Mouse (Mus musculus) intestine, embryonic 15.5 days (tissue): ENCODE measurements around the gene Cep135. TPM values are rescaled to one million over a fixed set of nuclear protein-coding genes. Genes with fewer than 3 reads are reported as not detected.

Experiments used
- ATAC-seq: fragments of 200-750 bp; cut with Nextera tagmentation; 2 replicates; pipeline ENCODE4 v1.8.0; 2017; ENCODE audit warnings: moderate TSS enrichment, moderate library complexity
- H3K27ac ChIP-seq: fragments of 300-500 bp; sonication (generic); 2 replicates; pipeline ENCODE4 v1.5.1; 2015; ENCODE audit warnings: mild to moderate bottlenecking, inconsistent platforms
- H3K27me3 ChIP-seq: fragments of 300-500 bp; sonication (generic); replicated peaks from 2 replicates; pipeline ENCODE4 v1.6.1; 2015; ENCODE audit warnings: inconsistent platforms
- H3K36me3 ChIP-seq: fragments of 300-500 bp; sonication (generic); 2 replicates; pipeline ENCODE4 v1.6.1; 2015; ENCODE audit warnings: inconsistent platforms
- H3K4me1 ChIP-seq: fragments of 300-500 bp; sonication (generic); replicated peaks from 2 replicates; pipeline ENCODE4 v1.6.1; 2015; ENCODE audit warnings: inconsistent platforms
- H3K4me2 ChIP-seq: fragments of 300-500 bp; sonication (generic); replicated peaks from 2 replicates; pipeline ENCODE4 v1.6.1; 2015; ENCODE audit warnings: mild to moderate bottlenecking, inconsistent platforms
- H3K4me3 ChIP-seq: fragments of 300-500 bp; sonication (generic); replicated peaks from 2 replicates; pipeline ENCODE4 v1.5.1; 2015; ENCODE audit warnings: inconsistent platforms
- H3K9ac ChIP-seq: fragments of 300-500 bp; sonication (generic); 2 replicates; pipeline ENCODE4 v1.6.1; 2015; ENCODE audit warnings: inconsistent platforms
- H3K9me3 ChIP-seq: fragments of 300-500 bp; sonication (generic); 2 replicates; pipeline ENCODE4 v1.6.1; 2016; ENCODE audit warnings: inconsistent platforms
- whole genome bisulfite sequencing: fragments of 180-500 bp; shearing (Covaris S2); methylation state at CpG from one replicate; pipeline ENCODE4 v1.1.7; 2015; 5-methylcytosine and 5-hydroxymethylcytosine counted together
- polyA plus RNA-seq: library from polyadenylated mRNA; unstranded; fragments of >200 nt; fragmentation: Nextera tagmentation; extraction: Ambion mirVana; gene quantifications from 2 replicates; pipeline ENCODE4 v1.2.1, GENCODE M21; 2015

The Cep135 gene
- polyA plus RNA-seq, 1 experiment from 2014 or later: 6.6 TPM

DNA sequence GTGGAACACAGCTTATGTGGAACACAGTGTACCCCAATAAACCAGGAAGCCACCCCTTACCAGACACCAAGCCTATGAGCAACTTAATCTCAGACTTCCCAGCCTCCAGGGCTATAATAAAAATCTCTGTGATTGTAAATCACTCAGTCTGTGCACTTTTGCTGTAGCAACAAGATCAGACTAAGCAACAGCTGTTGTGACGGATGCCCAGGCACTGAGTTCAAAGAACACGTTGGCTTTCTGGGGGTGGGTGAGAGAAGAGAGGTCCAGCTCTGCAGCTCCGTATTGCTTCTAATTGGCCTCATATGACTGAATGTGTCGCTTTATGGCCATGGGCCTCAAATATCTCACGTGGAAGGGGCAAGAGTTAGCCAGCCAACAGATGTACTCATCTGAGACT, 80.0 kb downstream of the Cep135 start:
- peak; percentile 82 for ATAC-seq
- Histone ChIP-seq H3K4me2 (no peak overlapping the region), H3K4me3 (no peak overlapping the region), H3K27ac (no peak overlapping the region), H3K9me3 (no peaks in the 10 kb centered on the region), H3K36me3 (no peaks in the 10 kb centered on the region), H3K9ac (no peak overlapping the region), H3K4me1 (no peaks in the 10 kb centered on the region), H3K27me3 (no peaks in the 10 kb centered on the region)
- 67% methylated on average over 5 of the region's 5 CpGs for WGBS

DNA sequence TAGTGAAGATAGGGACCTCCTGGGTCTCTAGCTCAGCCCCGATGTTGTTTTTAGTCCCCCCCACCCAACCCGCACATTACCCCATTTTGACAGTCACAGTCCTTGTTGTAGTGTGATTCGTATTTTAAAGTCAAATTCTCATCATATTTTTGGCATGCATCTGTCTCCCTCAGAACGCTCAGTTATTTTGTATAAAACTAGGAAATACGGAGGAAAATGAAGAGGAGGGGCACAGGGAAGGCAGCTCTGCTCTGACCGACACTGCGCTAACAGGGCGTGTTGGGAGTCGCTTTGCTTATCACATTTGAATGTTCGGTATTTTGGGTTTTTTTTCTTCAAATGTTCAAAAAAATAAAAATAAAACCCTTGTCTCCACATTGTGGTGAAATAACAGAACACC, 81.7 kb downstream of the Cep135 start:
- WGBS: 91% methylated on average over 10 of the region's 10 CpGs

DNA sequence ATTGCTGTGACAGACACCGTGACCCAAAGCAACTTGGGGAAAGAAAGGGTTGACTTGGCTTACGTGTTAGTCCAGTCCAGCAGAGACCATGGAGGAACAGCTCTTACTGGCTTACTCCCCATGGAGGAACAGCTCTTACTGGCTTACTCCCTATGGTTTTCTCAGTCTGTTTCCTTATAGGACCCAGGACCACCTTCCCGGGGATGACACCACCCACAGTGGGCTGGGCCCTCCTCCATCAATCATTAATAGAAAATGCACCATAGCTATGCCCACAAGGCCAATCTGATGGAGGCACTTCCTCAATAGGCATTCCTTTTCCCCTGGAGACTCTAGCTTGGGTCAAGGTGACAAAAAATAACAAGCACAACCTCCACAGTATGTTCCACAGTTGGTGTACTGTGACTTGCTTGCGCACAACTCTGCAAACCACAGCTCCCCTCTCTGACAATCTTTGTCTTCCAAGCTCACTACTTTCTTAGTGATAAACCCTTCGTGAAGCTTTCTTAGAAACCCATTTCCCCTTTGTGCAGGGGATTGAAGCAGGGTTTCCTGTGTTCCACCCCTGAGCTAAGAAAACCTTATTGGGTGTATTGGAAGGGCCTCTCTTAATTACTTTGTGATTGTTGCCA, 85.6 kb downstream of the Cep135 start:
- Histone ChIP-seq H3K4me1 (no peaks in the 10 kb centered on the region), H3K36me3 (no peaks in the 10 kb centered on the region), H3K27ac (no peak overlapping the region), H3K9me3 (no peaks in the 10 kb centered on the region), H3K9ac (no peak overlapping the region), H3K4me2 (no peak overlapping the region), H3K4me3 (no peak overlapping the region), H3K27me3 (no peaks in the 10 kb centered on the region)
- ATAC-seq: 0 out of 2 replicates have a peak, but pooled peaks have one; percentile 20
- WGBS: 88% methylated on average over 5 of the region's 5 CpGs

More for the DNA sequence above, 81.7 kb downstream of the Cep135 start:
- no peak overlapping the region for H3K27ac ChIP-seq
- no peaks in the 10 kb centered on the region for H3K36me3 ChIP-seq
- H3K27me3 ChIP-seq: no peaks in the 10 kb centered on the region
- H3K4me1 ChIP-seq: no peaks in the 10 kb centered on the region
- no peak for ATAC-seq
- H3K4me3 ChIP-seq: no peak overlapping the region
- no peak overlapping the region for H3K9ac ChIP-seq
- no peaks in the 10 kb centered on the region for H3K9me3 ChIP-seq
- no peak overlapping the region for H3K4me2 ChIP-seq

DNA sequence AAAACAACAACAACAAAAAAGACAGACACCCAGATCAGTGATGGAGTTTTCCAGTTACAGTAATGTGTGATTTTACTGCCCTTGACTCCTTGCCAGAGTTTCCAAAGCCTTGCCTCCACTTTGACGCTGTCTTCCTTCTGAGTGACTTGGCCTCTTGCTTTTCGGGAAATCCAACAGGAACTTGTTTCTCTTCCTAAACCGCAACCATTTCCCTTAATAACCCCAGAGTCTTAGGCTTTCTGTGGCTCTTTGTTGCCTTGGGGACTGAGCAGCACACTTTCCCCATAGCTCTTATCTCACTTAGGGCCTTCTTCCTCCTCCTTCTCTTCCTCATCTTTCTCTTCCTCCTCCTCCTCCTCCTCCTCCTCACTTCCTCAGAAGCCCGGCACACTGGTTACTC, 86.9 kb downstream of the Cep135 start:
- H3K9ac ChIP-seq: no peak overlapping the region
- 71% methylated on average over 4 of the region's 4 CpGs for WGBS
- H3K4me3 ChIP-seq: no peak overlapping the region
- no peaks in the 10 kb centered on the region for H3K27me3 ChIP-seq
- H3K4me2 ChIP-seq: no peak overlapping the region
- H3K27ac ChIP-seq: no peak overlapping the region
- no peaks in the 10 kb centered on the region for H3K36me3 ChIP-seq
- H3K9me3 ChIP-seq: no peaks in the 10 kb centered on the region
- H3K4me1 ChIP-seq: no peaks in the 10 kb centered on the region
- ATAC-seq: no peak

DNA sequence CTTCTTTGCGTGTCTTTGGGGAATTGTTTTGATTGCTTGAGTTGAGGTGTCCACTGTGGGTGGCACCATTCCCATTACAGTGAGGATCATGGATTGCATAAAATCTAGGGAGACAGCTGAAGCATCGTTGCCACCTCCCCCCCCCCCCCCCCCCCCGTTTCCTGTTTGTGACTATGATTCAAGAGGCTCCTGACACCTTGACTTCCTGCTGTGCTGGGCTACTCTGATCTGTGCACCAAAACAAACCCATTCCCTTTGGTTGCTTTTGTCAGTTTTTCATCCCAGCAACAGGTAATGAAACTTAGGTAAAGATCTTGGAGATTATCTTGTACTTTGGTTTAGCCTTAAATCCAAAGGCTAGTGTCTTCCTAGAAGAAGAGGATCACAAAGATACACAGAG, 92.5 kb downstream of the Cep135 start:
- Histone ChIP-seq H3K4me3 (no peak overlapping the region), H3K36me3 (no peaks in the 10 kb centered on the region), H3K9ac (no peak overlapping the region), H3K27ac (no peak overlapping the region), H3K4me2 (no peak overlapping the region), H3K4me1 (peaks cover 8% of the 10 kb centered on the region; the same call in 1 of the 2 replicates), H3K9me3 (no peaks in the 10 kb centered on the region), H3K27me3 (no peaks in the 10 kb centered on the region)
- WGBS: 51% methylated on average over 3 of the region's 3 CpGs
- ATAC-seq: no peak

DNA sequence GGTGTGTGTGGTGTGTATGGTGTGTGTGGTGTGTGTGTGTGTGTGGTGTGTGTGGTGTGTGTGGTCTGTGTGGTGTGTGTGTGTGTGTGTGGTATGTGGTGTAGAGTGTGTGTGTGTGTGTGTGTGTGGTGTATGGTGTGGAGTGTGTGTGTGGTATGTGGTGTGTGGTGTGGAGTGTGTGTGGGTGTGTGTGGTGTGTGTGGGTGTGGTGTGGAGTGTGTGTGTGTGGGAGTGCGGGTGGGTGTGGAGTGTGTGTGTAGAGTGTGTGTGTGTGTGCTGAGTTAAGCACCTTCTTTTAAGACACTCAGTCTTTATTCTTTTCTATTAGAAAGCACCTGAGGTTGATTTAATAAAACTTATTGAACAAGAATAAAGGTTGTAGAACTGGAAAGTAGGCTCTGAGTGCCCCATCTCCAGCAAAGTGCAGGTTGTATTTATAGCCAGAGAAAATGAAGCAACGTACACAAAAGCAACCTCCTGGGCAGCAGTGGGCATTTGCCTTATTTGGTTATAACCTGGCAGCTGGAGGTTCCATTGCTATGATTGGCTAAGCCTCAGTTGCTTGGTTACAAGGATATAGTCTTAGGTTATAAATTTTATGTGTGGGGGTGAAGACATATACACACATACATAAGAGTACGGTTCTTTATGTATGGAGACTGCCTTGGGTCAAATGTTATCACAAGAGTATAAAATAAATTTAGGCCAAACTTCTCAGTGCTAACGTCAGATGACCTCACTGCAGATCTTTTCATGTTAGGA, 93.6 kb downstream of the Cep135 start:
- no peak overlapping the region for H3K9ac ChIP-seq
- H3K9me3 ChIP-seq: no peaks in the 10 kb centered on the region
- no peak overlapping the region for H3K4me2 ChIP-seq
- no peaks in the 10 kb centered on the region for H3K36me3 ChIP-seq
- no peak overlapping the region for H3K4me3 ChIP-seq
- no peak overlapping the region for H3K27ac ChIP-seq
- H3K4me1 ChIP-seq: peaks cover 8% of the 10 kb centered on the region; the same call in 1 of the 2 replicates
- no peak for ATAC-seq
- WGBS: 43% methylated on average over 4 of the region's 4 CpGs
- H3K27me3 ChIP-seq: no peaks in the 10 kb centered on the region

DNA sequence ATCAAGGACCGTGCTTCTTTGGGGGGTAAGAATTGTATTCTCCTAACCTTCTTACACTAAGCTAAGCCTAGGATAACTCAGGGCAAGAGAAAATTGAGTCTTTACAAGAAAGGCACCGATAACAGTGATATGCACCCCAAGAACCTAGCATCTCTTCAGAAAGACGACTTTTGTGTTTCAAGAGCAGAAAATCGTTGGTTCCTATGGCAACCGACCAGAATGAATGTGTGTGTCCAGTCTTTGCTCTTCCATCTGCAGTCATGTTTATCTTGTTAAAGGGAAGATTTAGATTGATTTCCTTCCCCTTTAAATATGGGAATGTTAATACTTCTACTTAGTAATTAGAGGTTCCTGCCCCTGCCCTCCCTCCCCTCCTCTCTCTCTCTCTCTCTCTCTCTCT, 95.0 kb downstream of the Cep135 start:
- ATAC-seq: no peak
- H3K36me3 ChIP-seq: no peaks in the 10 kb centered on the region
- WGBS: 57% methylated on average over 5 of the region's 5 CpGs

DNA sequence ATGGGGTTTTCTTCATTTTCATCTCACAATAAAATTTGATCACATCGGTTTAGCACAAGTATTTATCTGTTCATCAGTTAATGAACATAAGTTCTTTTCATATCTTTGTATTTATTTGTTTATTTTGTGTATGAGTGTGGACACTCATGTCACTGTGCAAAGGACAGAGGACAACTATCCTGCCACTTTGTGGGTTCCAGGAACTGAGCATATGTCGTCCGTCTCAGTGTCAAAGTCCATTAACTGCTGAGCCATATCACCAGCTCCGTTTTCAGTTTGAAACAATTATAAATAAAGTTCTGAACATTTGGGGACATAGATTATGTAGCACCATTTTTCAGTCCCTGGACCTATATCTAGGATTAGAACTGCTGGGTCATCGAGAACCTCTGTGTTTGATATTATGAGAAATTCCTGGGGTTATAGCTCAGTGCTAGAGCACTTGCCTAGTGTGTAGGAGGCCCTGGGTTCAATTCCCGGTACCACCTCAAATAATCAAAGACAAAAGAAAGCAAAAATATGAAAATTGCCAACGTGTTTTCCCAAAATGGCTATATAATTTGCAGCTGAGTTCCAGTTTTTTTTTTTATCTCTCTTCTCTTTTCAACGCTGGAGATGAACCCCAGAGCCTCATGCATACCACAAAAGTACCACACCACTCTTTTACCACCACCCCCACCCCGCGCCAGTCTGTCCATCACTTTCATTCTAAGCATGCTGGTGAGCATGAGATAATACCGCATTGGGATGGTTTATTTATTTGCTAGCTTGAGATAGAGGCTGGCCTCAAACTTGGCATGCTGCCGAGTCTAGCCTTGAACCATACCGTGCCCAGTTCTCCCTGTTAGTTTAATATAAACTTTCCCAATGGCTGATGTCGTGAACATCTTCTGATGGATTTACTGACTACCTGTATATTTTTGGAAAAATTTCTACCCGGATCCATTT, 96.4 kb downstream of the Cep135 start:
- Histone ChIP-seq H3K36me3 (no peaks in the 10 kb centered on the region), H3K4me1 (peaks cover 8% of the 10 kb centered on the region; the same call in 1 of the 2 replicates), H3K27ac (no peak overlapping the region), H3K27me3 (no peaks in the 10 kb centered on the region), H3K4me3 (no peak overlapping the region), H3K9ac (no peak overlapping the region), H3K4me2 (no peak overlapping the region), H3K9me3 (no peaks in the 10 kb centered on the region)
- peak; percentile 56 for ATAC-seq
- WGBS: 75% methylated on average over 15 of the region's 15 CpGs

More for the DNA sequence above, 95.0 kb downstream of the Cep135 start:
- Histone ChIP-seq H3K9ac (no peak overlapping the region), H3K9me3 (no peaks in the 10 kb centered on the region), H3K4me1 (peaks cover 8% of the 10 kb centered on the region; the same call in 1 of the 2 replicates), H3K4me3 (no peak overlapping the region), H3K27me3 (no peaks in the 10 kb centered on the region), H3K27ac (no peak overlapping the region), H3K4me2 (no peak overlapping the region)

DNA sequence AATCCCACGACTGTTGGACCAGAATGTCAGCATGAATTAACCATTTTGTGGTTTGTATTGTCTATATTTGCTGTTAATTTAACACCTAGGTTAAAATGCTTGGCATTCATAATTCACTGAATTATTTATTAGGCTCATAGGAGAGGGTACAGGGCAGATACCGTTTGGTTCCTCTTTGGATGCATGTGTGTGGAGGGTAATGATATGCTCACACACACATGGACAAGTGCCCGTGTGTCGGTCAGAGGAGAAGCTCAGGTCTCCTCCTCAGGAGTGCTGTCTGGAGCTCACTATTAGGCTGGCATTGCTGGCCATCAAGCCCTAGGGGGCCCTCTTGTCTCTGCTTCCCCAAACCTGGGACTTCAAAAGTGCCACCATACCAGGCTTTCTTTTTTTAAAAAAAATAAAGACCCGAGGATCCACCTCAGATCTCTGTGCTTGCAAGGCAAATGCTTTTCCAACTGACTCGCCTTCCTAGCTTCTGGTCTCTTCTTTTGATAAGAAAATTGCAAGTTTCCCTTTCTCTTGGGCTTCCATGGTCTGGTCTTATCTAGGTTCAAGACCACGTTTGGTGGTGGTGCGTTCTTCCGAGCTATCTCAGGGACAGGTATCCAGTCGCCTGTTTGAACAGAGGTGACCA, 99.6 kb downstream of the Cep135 start:
- Histone ChIP-seq H3K9ac (no peak overlapping the region), H3K27ac (no peak overlapping the region), H3K4me1 (peaks cover 7% of the 10 kb centered on the region; the same call in 1 of the 2 replicates), H3K4me3 (no peak overlapping the region), H3K27me3 (no peaks in the 10 kb centered on the region), H3K9me3 (no peaks in the 10 kb centered on the region), H3K4me2 (no peak overlapping the region), H3K36me3 (no peaks in the 10 kb centered on the region)
- ATAC-seq: no peak
- 90% methylated on average over 10 of the region's 10 CpGs for WGBS

DNA sequence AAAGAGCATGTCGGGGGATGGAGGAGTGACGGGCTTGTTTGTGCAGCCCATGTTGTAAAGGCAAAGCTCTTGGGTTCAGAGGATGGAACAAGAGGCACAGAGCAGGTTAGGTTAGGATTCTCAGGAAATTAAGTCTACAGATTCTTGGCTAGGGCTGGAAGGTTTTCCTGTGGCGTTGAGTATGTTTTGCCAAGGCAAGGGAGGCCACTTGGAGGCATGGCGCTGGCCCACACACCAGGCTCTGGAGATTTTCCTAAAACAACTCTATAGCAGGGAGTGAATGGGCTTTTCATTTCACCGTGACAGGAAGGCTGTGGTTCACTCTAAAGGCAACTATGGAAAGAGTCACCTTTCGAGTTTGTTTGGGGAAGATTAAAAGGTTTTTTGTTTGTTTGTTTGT, 100.1 kb downstream of the Cep135 start:
- no peak overlapping the region for H3K4me2 ChIP-seq
- H3K9ac ChIP-seq: no peak overlapping the region
- ATAC-seq: no peak
- no peak overlapping the region for H3K27ac ChIP-seq
- no peaks in the 10 kb centered on the region for H3K9me3 ChIP-seq
- H3K36me3 ChIP-seq: no peaks in the 10 kb centered on the region
- no peaks in the 10 kb centered on the region for H3K27me3 ChIP-seq
- 84% methylated on average over 6 of the region's 6 CpGs for WGBS
- no peak overlapping the region for H3K4me3 ChIP-seq
- H3K4me1 ChIP-seq: 0 out of 2 replicates have a peak, but pooled peaks cover 3% of the 10 kb centered on the region

DNA sequence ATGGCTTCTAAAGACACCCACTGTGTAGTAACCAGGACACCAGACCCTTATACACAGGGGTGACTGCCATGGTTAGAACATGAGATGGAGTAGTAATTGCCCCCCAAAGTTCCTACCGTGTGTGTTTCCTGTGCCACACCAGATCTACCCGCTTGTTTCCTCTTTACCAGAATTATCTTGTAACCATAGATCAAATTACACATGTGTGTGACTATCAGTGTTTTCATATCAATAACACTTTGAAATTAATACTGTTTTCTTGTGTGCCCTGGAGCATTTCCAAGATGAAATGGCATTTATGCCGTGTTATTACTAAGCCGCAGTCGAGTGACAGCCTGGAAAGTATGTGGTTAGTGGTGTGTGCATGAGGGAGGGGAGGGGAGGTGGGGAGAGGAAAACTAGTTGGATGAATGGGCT, 101.7 kb downstream of the Cep135 start:
- Histone ChIP-seq H3K9ac (no peak overlapping the region), H3K4me3 (no peak overlapping the region), H3K9me3 (no peaks in the 10 kb centered on the region), H3K4me1 (0 out of 2 replicates have a peak, but pooled peaks cover 2% of the 10 kb centered on the region), H3K27ac (no peak overlapping the region), H3K27me3 (no peaks in the 10 kb centered on the region), H3K36me3 (no peaks in the 10 kb centered on the region), H3K4me2 (no peak overlapping the region)
- ATAC-seq: no peak
- 77% methylated on average over 5 of the region's 5 CpGs for WGBS

DNA sequence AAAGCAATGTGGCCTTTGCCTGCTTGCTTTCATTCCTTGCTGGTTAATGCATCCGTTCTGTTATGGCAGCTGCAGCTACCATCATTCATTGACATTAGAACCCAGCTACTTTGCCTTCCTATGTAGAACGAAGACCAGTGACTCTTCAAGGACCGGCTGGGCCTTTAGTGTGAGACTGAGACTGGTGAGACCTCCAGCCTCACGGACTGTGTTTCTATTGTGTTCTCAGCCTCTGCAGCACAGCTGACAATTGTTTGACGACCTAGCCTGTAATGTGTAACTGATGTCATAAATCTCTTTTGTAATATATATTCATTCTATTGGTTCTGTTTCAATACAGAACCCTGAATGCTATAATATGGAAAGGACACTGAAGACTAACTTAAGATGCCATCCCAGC, 102.8 kb downstream of the Cep135 start:
- Histone ChIP-seq H3K27me3 (no peaks in the 10 kb centered on the region), H3K9ac (no peak overlapping the region), H3K27ac (no peak overlapping the region), H3K36me3 (no peaks in the 10 kb centered on the region), H3K4me1 (no peaks in the 10 kb centered on the region), H3K4me3 (no peak overlapping the region), H3K4me2 (no peak overlapping the region), H3K9me3 (no peaks in the 10 kb centered on the region)
- WGBS: 80% methylated on average over 5 of the region's 5 CpGs
- ATAC-seq: no peak
